In genomic region chr10:75364796-75365195, GRCm38 (mm10) we compare ENCODE assay signal across 8 mouse cellular contexts. TPM values are rescaled to one million over a fixed set of nuclear protein-coding genes. Genes with fewer than 3 reads are reported as not detected.
DNase-seq lines count a peak whose midpoint lies in the region; ATAC-seq and TF ChIP-seq lines count a peak whose summit lies in the region.

No protein-coding gene starts in this region.

- H3K27me3 ChIP-seq in kidney, adult 2 months (replicated peaks; ENCODE audit: control insufficient read depth, insufficient read depth, low read length), result no peaks in the 10 kb centered on the region
- no peaks in the 10 kb centered on the region for H3K27me3 ChIP-seq in limb, embryonic 15.5 days

- H3K4me3 ChIP-seq in kidney, adult 2 months (ENCODE audit: insufficient read depth, low read depth, low read length), result no peak overlapping the region
- H3K4me3 ChIP-seq in limb, embryonic 15.5 days, result 0 out of 2 replicates have a peak overlapping the region, but pooled peaks have one; percentile 9

- 66% methylated on average over 9 of the region's 9 CpGs for WGBS in kidney, adult 2 months
- 71% methylated on average over 9 of the region's 9 CpGs for WGBS in limb, embryonic 15.5 days

- peaks cover 3% of the 10 kb centered on the region; the same call in 1 of the 2 replicates for H3K4me1 ChIP-seq in kidney, adult 2 months (ENCODE audit: control insufficient read depth, insufficient read depth, low read length)
- H3K4me1 ChIP-seq in limb, embryonic 15.5 days, result no peaks in the 10 kb centered on the region

- H3K36me3 ChIP-seq in kidney, adult 2 months (ENCODE audit: control insufficient read depth, insufficient read depth, low read length), result no peaks in the 10 kb centered on the region
- H3K36me3 ChIP-seq in limb, embryonic 15.5 days, result no peaks in the 10 kb centered on the region

- H3K9me3 ChIP-seq in limb, embryonic 15.5 days, result no peaks in the 10 kb centered on the region

- peak overlapping the region; percentile 55; the same call in 1 of the 2 replicates for H3K27ac ChIP-seq in kidney, adult 2 months (ENCODE audit: insufficient read depth, low read depth, low read length)
- H3K27ac ChIP-seq in limb, embryonic 15.5 days, result no peak overlapping the region

- H3K9ac ChIP-seq in limb, embryonic 15.5 days, result no peak overlapping the region

- H3K4me2 ChIP-seq in limb, embryonic 15.5 days, result no peak overlapping the region

- no peak for DNase-seq in kidney, adult 2 months
- no peak for DNase-seq in kidney, adult 11 months
- DNase-seq in CD4-positive helper T cell, adult 2 months (ENCODE audit: low read depth, low spot score), result peak; percentile 23
- peak; percentile 25 for DNase-seq in R1 (ENCODE audit: low read depth, low spot score)
- no peak for DNase-seq in cerebellum, adult 8-10 months
- DNase-seq in embryo, embryonic 11 days, result no peak
- DNase-seq in ovary, postnatal 36 days (ENCODE audit: low spot score), result no peak

- ATAC-seq in limb, embryonic 15.5 days (ENCODE audit: insufficient number of reproducible peaks, low FRiP score, low TSS enrichment, low read depth), result no peak

- TF ChIP-seq POLR2A in kidney, adult 2 months (IDR thresholded peaks at IDR 0.05; ENCODE audit: low read depth, low read length), result no peak

- TF ChIP-seq CTCF in kidney, adult 2 months (conservative IDR thresholded peaks at IDR 0.05; ENCODE audit: insufficient read depth, insufficient read length, low read depth, low read length), result no peak

RNA-seq across cellular contexts. Expression of gene Upb1, which starts 36.1 kb away (rescaled TPM):
- 58.4 and 58.5 TPM in 2 replicates for polyA plus RNA-seq in kidney, adult 2 months (2012; rRNA removed)
- polyA plus RNA-seq in limb, embryonic 15.5 days (2015; fragmentation: Nextera tagmentation; extraction: Ambion mirVana), result 0.59 and 1.3 TPM in 2 replicates

RNA-seq across cellular contexts. Expression of gene Adora2a, which starts 48.1 kb away (rescaled TPM):
- 11.4 and 13.3 TPM in 2 replicates for polyA plus RNA-seq in kidney, adult 2 months (2012; rRNA removed)
- 1.9 and 2.9 TPM in 2 replicates for polyA plus RNA-seq in limb, embryonic 15.5 days (2015; fragmentation: Nextera tagmentation; extraction: Ambion mirVana)

Comparison
In these comparisons a context has a peak if more than half of its experiments do, and no peak if none do; other contexts are left out.
1. DNase-seq: peak in CD4-positive helper T cell, adult 2 months (single experiment) and R1 (single experiment); none in kidney, adult 2 months (single experiment), kidney, adult 11 months (single experiment), cerebellum, adult 8-10 months (single experiment), embryo, embryonic 11 days (single experiment) and ovary, postnatal 36 days (single experiment).
2. RNA of gene Upb1, which starts 36.1 kb away (polyA plus RNA-seq): 58.4 to 58.5 TPM in kidney, adult 2 months; 0.59 to 1.3 TPM in limb, embryonic 15.5 days; every median in the first group is over 10 times any median in the second.